Mouse (Mus musculus): ENCODE results near the gene Gm26897.

GRCm38 (mm10) chr5:111773407-111773733, 39.6 kb downstream of the Gm26897 start:
- TF ChIP-seq CTCF (IDR thresholded peaks at IDR 0.05; ENCODE audit: low read depth, low read length) (no peak), POLR2A (IDR thresholded peaks at IDR 0.05; ENCODE audit: insufficient read depth, low read length) (no peak), EP300 (IDR thresholded peaks at IDR 0.05; ENCODE audit: insufficient read depth, low read depth, low read length) (no peak)
